Mouse (Mus musculus) midbrain, postnatal 0 days (tissue): ENCODE data around the gene Mrc2. TPM values are rescaled to one million over a fixed set of nuclear protein-coding genes. Genes with fewer than 3 reads are reported as not detected.

Source experiments
- ATAC-seq: fragments of 200-750 bp; cut with Nextera tagmentation; 2 replicates; pipeline ENCODE4 v1.8.0; 2017; ENCODE audit warnings: moderate number of reproducible peaks, mild to moderate bottlenecking, moderate TSS enrichment, moderate library complexity; ENCODE audit not compliant: low FRiP score
- DNase-seq: peaks from one replicate; pipeline ENCODE4 v3.0.0-alpha.2; 2015; ENCODE audit warnings: low spot score
- H3K27ac ChIP-seq: fragments of 300-500 bp; sonication (generic); 2 replicates; pipeline ENCODE4 v1.5.1; 2014; ENCODE audit warnings: low read depth, mild to moderate bottlenecking, low read length, mixed read lengths
- H3K27me3 ChIP-seq: fragments of 300-500 bp; sonication (generic); 2 replicates; pipeline ENCODE4 v1.6.1; 2014; ENCODE audit warnings: low read length, control low read depth, mixed read lengths; ENCODE audit not compliant: insufficient read depth
- H3K36me3 ChIP-seq: fragments of 300-500 bp; sonication (generic); 2 replicates; pipeline ENCODE4 v1.6.1; 2014; ENCODE audit warnings: low read length, control low read depth, mixed read lengths; ENCODE audit not compliant: insufficient read depth
- H3K4me1 ChIP-seq: fragments of 300-500 bp; sonication (generic); 2 replicates; pipeline ENCODE4 v1.6.1; 2014; ENCODE audit warnings: mild to moderate bottlenecking, control low read depth, antibody characterized with exemption, low read length, mixed read lengths; ENCODE audit not compliant: insufficient read depth
- H3K4me2 ChIP-seq: fragments of 300-500 bp; sonication (generic); 2 replicates; pipeline ENCODE4 v1.6.1; 2014; ENCODE audit warnings: low read depth, mild to moderate bottlenecking, low read length, mixed read lengths; ENCODE audit not compliant: poor library complexity, severe bottlenecking
- H3K4me3 ChIP-seq: fragments of 300-500 bp; sonication (generic); 2 replicates; pipeline ENCODE4 v1.5.1; 2014; ENCODE audit warnings: low read depth, mild to moderate bottlenecking, low read length, moderate library complexity
- H3K9ac ChIP-seq: fragments of 300-500 bp; sonication (generic); replicated peaks from 2 replicates; pipeline ENCODE4 v1.6.1; 2014; ENCODE audit warnings: mild to moderate bottlenecking, low read length, moderate library complexity, mixed read lengths; ENCODE audit not compliant: poor library complexity, severe bottlenecking
- H3K9me3 ChIP-seq: fragments of 300-500 bp; sonication (generic); 2 replicates; pipeline ENCODE4 v1.6.1; 2016; ENCODE audit warnings: low read length, control low read depth
- CTCF ChIP-seq: IDR thresholded peaks from 2 replicates; pipeline ENCODE4 v1.5.1; 2016; ENCODE audit warnings: antibody characterized with exemption, mild to moderate bottlenecking
- WGBS: fragments of 180-500 bp; shearing (Covaris S2); extraction: QIAGEN DNeasy Blood & Tissue Kit; methylation state at CpG from one replicate; pipeline ENCODE4 v1.1.7; 2014; 5-methylcytosine and 5-hydroxymethylcytosine counted together
- polyA plus RNA-seq: library from polyadenylated mRNA; unstranded; fragments of >200 nt; fragmentation: Nextera tagmentation; extraction: Ambion mirVana; gene quantifications from 2 replicates; pipeline ENCODE4 v1.2.1, GENCODE M21; 2015
- total RNA-seq: library from RNA; depleted of rRNA; stranded (reverse); fragments of >200 nt; gene quantifications from 2 replicates; pipeline ENCODE4 v1.2.3, GENCODE M21; 2014

The Mrc2 gene
- total and polyA plus RNA-seq, 2 experiments from 2014 or later: 3.4 to 20.5 TPM

DNA sequence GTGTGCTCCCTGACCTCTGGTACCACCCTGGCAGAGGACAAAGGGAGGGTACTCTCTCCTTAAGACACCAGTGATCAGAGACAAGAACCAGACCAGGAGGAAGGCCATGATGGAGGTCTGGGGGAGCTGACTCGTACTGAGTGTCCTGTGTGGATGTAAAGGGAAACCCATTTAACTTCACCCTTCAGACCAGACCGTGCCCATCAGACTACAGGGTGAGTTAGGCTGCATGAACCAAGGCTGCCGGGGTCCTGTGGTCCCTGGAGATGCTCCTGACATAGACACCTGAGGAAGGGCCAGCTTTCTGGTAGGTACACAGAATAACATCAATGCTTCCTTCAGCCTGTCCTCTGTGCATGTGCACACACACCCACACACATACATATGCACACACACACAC, 73.2 kb downstream of the Mrc2 start:
- H3K27ac ChIP-seq: peak overlapping the region; percentile 91; the same call in 1 of the 2 replicates
- H3K9ac ChIP-seq: no peak overlapping the region
- 91% methylated on average over 3 of the region's 3 CpGs for WGBS
- ATAC-seq (no peak), DNase-seq (no peak)
- no peaks in the 10 kb centered on the region for H3K9me3 ChIP-seq
- no peaks in the 10 kb centered on the region for H3K36me3 ChIP-seq
- H3K4me2 ChIP-seq: no peak overlapping the region
- no peak for TF ChIP-seq CTCF
- peaks cover 10% of the 10 kb centered on the region; the same call in 1 of the 2 replicates for H3K4me1 ChIP-seq
- no peaks in the 10 kb centered on the region for H3K27me3 ChIP-seq
- no peak overlapping the region for H3K4me3 ChIP-seq

DNA sequence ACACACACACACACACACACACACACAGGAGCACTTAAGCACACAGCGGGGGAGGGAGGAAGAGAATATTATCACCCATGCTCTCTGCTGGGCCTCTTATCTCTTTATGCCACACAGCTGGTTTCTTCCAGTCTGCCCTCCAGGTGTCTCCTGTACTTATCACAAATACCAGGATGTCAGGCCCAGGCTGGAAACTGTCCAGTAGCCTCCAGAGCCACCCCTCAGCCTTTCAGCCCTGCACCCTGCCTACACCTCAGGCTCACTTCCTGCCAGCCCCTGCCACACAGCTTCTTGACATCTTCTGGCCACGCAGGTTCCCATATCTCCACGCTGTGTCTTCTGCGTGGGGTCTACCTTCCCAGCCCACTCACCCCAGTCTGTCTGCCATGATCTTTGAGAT, 73.6 kb downstream of the Mrc2 start:
- Histone ChIP-seq H3K36me3 (no peaks in the 10 kb centered on the region), H3K4me1 (peaks cover 10% of the 10 kb centered on the region; the same call in 1 of the 2 replicates), H3K9me3 (no peaks in the 10 kb centered on the region), H3K27me3 (no peaks in the 10 kb centered on the region), H3K4me2 (no peak overlapping the region), H3K27ac (no peak overlapping the region), H3K4me3 (no peak overlapping the region), H3K9ac (no peak overlapping the region)
- WGBS: 69% methylated on average over 3 of the region's 4 CpGs
- ATAC-seq (no peak), DNase-seq (no peak)
- no peak for TF ChIP-seq CTCF

DNA sequence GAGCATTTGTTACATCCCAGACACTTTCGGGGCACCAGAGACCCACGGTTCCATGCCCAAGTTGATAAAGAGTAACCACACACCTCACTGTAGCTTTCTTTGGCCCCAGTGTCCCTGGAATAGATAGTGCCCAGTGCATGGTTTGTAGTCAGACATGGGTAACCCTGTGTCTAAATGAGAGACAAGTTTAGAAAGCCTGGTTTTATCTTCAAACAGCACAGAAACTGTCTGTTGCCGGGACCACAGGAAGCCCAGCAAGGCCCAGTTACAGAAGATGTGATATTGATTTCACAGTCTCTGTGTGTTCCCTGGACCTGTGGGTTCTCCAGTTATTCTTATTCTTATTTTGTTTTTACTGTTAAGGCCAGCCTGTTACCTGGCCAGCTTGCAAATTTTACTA, 74.7 kb downstream of the Mrc2 start:
- TF ChIP-seq CTCF: no peak
- DNase-seq (no peak), ATAC-seq (no peak)
- Histone ChIP-seq H3K36me3 (no peaks in the 10 kb centered on the region), H3K27ac (no peak overlapping the region), H3K4me1 (peaks cover 10% of the 10 kb centered on the region; the same call in 1 of the 2 replicates), H3K4me3 (no peak overlapping the region), H3K9ac (no peak overlapping the region), H3K9me3 (no peaks in the 10 kb centered on the region), H3K27me3 (no peaks in the 10 kb centered on the region), H3K4me2 (no peak overlapping the region)
- 92% methylated on average over 3 of the region's 3 CpGs for WGBS

DNA sequence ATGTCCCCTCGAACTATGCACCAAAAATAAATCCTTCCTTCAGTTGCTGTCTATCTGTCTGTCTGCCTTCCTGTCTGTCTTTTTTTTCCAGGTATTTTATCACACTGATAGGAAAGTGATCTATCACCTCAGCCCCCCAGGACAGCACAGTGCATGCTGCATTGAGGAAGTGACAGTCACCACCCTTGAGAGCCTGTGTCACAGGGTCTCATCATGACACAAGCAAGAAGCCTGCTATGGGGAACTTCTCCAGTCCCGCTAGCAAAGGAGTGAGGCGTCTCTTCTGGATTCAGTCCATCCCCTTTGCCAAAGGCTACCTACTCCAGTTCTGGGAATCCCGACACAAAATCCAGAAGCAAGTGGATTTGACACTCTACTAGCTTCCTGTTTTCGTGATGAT, 76.4 kb downstream of the Mrc2 start:
- no peak overlapping the region for H3K27ac ChIP-seq
- no peak overlapping the region for H3K4me3 ChIP-seq
- H3K4me1 ChIP-seq: peaks cover 10% of the 10 kb centered on the region; the same call in 1 of the 2 replicates
- H3K9me3 ChIP-seq: no peaks in the 10 kb centered on the region
- no peak overlapping the region for H3K4me2 ChIP-seq
- no peak for ATAC-seq
- 86% methylated on average over 5 of the region's 5 CpGs for WGBS
- H3K36me3 ChIP-seq: no peaks in the 10 kb centered on the region
- DNase-seq: no peak
- H3K9ac ChIP-seq: no peak overlapping the region
- TF ChIP-seq CTCF: no peak
- no peaks in the 10 kb centered on the region for H3K27me3 ChIP-seq

DNA sequence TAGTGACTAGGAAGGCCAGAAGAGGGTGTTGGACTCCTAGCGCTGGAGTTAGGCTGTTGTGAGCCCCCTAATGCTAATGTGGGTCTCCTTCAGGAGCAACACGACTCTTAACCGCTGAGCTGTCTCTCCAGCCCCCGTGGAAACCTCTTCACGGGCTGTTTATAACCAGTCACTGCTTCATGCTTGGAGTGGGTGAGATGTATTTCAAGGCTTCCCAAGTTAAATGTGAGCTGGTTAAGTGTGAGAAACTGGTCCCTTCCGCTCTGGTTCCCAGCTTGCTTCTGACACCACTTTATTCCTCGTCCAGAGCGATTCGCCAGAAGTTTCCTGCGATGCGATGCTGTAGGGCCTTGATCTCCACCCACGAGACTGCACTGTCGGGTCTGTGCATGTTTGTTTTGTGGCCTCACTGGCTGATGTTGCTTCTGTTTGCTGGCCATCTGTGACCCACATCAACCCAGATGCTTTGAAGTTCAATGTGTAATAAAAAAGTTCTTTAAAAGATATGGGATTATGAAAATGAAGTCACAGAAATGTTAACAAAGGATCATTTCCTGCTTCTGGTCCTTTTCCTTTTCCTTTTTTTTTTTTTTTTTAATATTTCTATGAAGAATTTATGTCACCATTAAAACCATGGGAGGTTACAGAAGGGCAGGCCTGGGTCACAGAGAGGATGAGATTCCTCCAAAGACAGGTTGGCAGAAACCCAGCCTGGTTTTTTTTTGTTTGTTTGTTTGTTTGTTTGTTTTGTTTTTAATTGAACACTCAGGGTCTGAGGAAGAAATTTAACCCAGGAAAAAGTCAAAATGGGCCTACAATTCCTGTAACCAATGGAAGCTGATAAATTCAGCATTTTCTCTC, 77.3 kb downstream of the Mrc2 start:
- ATAC-seq (no peak), DNase-seq (no peak)
- Histone ChIP-seq H3K27ac (no peak overlapping the region), H3K36me3 (no peaks in the 10 kb centered on the region), H3K27me3 (no peaks in the 10 kb centered on the region), H3K4me2 (no peak overlapping the region), H3K4me3 (no peak overlapping the region), H3K4me1 (peaks cover 7% of the 10 kb centered on the region; the same call in 1 of the 2 replicates), H3K9me3 (no peaks in the 10 kb centered on the region), H3K9ac (no peak overlapping the region)
- TF ChIP-seq CTCF: no peak
- 88% methylated on average over 13 of the region's 13 CpGs for WGBS

DNA sequence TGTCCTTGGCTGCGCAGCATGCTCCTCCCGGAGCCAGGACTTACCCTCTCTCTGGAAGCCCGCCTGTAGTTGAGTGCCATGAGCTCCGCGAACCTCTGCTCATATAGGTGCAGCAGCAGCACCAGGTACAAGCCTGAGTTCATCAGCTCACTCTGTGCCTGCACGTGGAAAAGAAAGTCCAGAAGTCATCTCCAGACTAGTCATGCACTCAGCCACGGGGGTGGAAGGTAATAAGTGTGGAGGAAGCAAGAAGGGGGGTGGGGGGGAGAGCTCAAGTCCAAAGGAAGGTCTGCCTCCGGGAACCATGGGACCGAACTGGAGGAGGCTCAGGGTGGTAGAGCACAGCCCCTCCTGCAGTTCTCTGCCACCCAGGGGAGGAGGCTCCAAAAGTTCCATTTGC, 79.4 kb downstream of the Mrc2 start:
- H3K4me2 ChIP-seq: no peak overlapping the region
- DNase-seq: no peak
- TF ChIP-seq CTCF: no peak
- ATAC-seq: no peak
- no peaks in the 10 kb centered on the region for H3K9me3 ChIP-seq
- H3K9ac ChIP-seq: no peak overlapping the region
- no peaks in the 10 kb centered on the region for H3K4me1 ChIP-seq
- H3K36me3 ChIP-seq: no peaks in the 10 kb centered on the region
- H3K4me3 ChIP-seq: no peak overlapping the region
- no peaks in the 10 kb centered on the region for H3K27me3 ChIP-seq
- WGBS: 84% methylated on average over 9 of the region's 9 CpGs
- H3K27ac ChIP-seq: no peak overlapping the region
